Mouse (Mus musculus) heart, postnatal 0 days (tissue): ENCODE data around the gene Nfia. TPM values are rescaled to one million over a fixed set of nuclear protein-coding genes. Genes with fewer than 3 reads are reported as not detected.

Experiments
- ATAC-seq: fragments of 200-750 bp; cut with Nextera tagmentation; 2 replicates; pipeline ENCODE4 v1.8.0; 2017; ENCODE audit warnings: low read depth, moderate number of reproducible peaks, moderate library complexity; ENCODE audit not compliant: insufficient read depth
- DNase-seq: peaks from one replicate; pipeline ENCODE4 v3.0.0-alpha.2; 2016; ENCODE audit warnings: low spot score
- H3K27ac ChIP-seq: fragments of 300-500 bp; sonication (generic); 2 replicates; pipeline ENCODE4 v1.5.1; 2014; ENCODE audit warnings: low read depth, mild to moderate bottlenecking
- H3K27me3 ChIP-seq: fragments of 300-500 bp; sonication (generic); 2 replicates; pipeline ENCODE4 v1.6.1; 2014; ENCODE audit warnings: low read length, mixed read lengths; ENCODE audit not compliant: control insufficient read depth, insufficient read depth
- H3K36me3 ChIP-seq: fragments of 300-500 bp; sonication (generic); replicated peaks from 2 replicates; pipeline ENCODE4 v1.6.1; 2014; ENCODE audit warnings: low read length, mixed read lengths; ENCODE audit not compliant: control insufficient read depth, insufficient read depth
- H3K4me1 ChIP-seq: fragments of 300-500 bp; sonication (generic); 2 replicates; pipeline ENCODE4 v1.6.1; 2014; ENCODE audit warnings: antibody characterized with exemption; ENCODE audit not compliant: control insufficient read depth, insufficient read depth
- H3K4me2 ChIP-seq: fragments of 300-500 bp; sonication (generic); 2 replicates; pipeline ENCODE4 v1.6.1; 2014; ENCODE audit warnings: low read depth, mild to moderate bottlenecking, low read length, moderate library complexity
- H3K4me3 ChIP-seq: fragments of 300-500 bp; sonication (generic); 2 replicates; pipeline ENCODE4 v1.5.1; 2014; ENCODE audit warnings: low read depth, low read length
- H3K9ac ChIP-seq: fragments of 300-500 bp; sonication (generic); replicated peaks from 2 replicates; pipeline ENCODE4 v1.6.1; 2014; ENCODE audit warnings: low read depth, low read length, mixed read lengths
- H3K9me3 ChIP-seq: fragments of 300-500 bp; sonication (generic); replicated peaks from 2 replicates; pipeline ENCODE4 v1.6.1; 2016; ENCODE audit warnings: low read length; ENCODE audit not compliant: control insufficient read depth
- CTCF ChIP-seq: IDR thresholded peaks from 2 replicates; pipeline ENCODE4 v1.5.1; 2016; ENCODE audit warnings: antibody characterized with exemption, control low read depth, low read depth
- EP300 ChIP-seq: IDR thresholded peaks from 2 replicates; pipeline ENCODE4 v1.6.1; 2016; ENCODE audit warnings: antibody characterized with exemption, low read depth
- WGBS: fragments of 180-500 bp; shearing (Covaris S2); extraction: QIAGEN DNeasy Blood & Tissue Kit; methylation state at CpG from one replicate; pipeline ENCODE4 v1.1.7; 2014; 5-methylcytosine and 5-hydroxymethylcytosine counted together
- polyA plus RNA-seq: library from polyadenylated mRNA; unstranded; fragments of >200 nt; fragmentation: Nextera tagmentation; extraction: Ambion mirVana; gene quantifications from 2 replicates; pipeline ENCODE4 v1.2.1, GENCODE M21; 2015
- total RNA-seq: library from RNA; depleted of rRNA; stranded (reverse); fragments of >200 nt; gene quantifications from 2 replicates; pipeline ENCODE4 v1.2.3, GENCODE M21; 2014; ENCODE audit warnings: low replicate concordance

Nfia gene
- total and polyA plus RNA-seq, 2 experiments from 2014 or later: 53.8 to 114 TPM

GRCm38 (mm10) chr4:98119949-98120531 is 347.5 kb downstream of the Nfia start:
- Histone ChIP-seq H3K9ac (no peak overlapping the region), H3K27ac (no peak overlapping the region), H3K36me3 (0 out of 2 replicates have a peak, but pooled peaks cover 15% of the 10 kb centered on the region), H3K4me2 (no peak overlapping the region), H3K4me1 (no peaks in the 10 kb centered on the region), H3K9me3 (no peaks in the 10 kb centered on the region), H3K4me3 (no peak overlapping the region), H3K27me3 (no peaks in the 10 kb centered on the region)
- WGBS: 76% methylated on average over 3 of the region's 3 CpGs
- ATAC-seq (no peak), DNase-seq (no peak)
- TF ChIP-seq EP300 (no peak), CTCF (no peak)

- Histone ChIP-seq H3K4me1 (no peaks in the 10 kb centered on the region), H3K27me3 (no peaks in the 10 kb centered on the region), H3K4me2 (no peak overlapping the region), H3K4me3 (no peak overlapping the region), H3K27ac (no peak overlapping the region), H3K9ac (no peak overlapping the region), H3K36me3 (0 out of 2 replicates have a peak, but pooled peaks cover 10% of the 10 kb centered on the region), H3K9me3 (no peaks in the 10 kb centered on the region)
- no peak for ATAC-seq
- TF ChIP-seq EP300 (no peak), CTCF (no peak)
- no peak for DNase-seq
- WGBS: 77% methylated on average over 6 of the region's 6 CpGs
Observed at GRCm38 (mm10) chr4:98120706-98121340, 348.3 kb downstream of the Nfia start.

- H3K9me3 ChIP-seq: no peaks in the 10 kb centered on the region
- H3K4me2 ChIP-seq: no peak overlapping the region
- TF ChIP-seq CTCF (no peak), EP300 (no peak)
- H3K36me3 ChIP-seq: 0 out of 2 replicates have a peak, but pooled peaks cover 3% of the 10 kb centered on the region
- no peak overlapping the region for H3K27ac ChIP-seq
- no peak for ATAC-seq
- no peaks in the 10 kb centered on the region for H3K27me3 ChIP-seq
- DNase-seq: no peak
- 79% methylated on average over 11 of the region's 11 CpGs for WGBS
- H3K4me3 ChIP-seq: no peak overlapping the region
- no peaks in the 10 kb centered on the region for H3K4me1 ChIP-seq
- H3K9ac ChIP-seq: no peak overlapping the region
Observed at GRCm38 (mm10) chr4:98126003-98126677, 353.6 kb downstream of the Nfia start.

- H3K36me3 ChIP-seq: no peaks in the 10 kb centered on the region
- H3K9ac ChIP-seq: no peak overlapping the region
- no peak for TF ChIP-seq EP300
- TF ChIP-seq CTCF: no peak
- H3K4me2 ChIP-seq: no peak overlapping the region
- H3K27me3 ChIP-seq: no peaks in the 10 kb centered on the region
- H3K9me3 ChIP-seq: no peaks in the 10 kb centered on the region
- DNase-seq (no peak), ATAC-seq (no peak)
- no peak overlapping the region for H3K27ac ChIP-seq
- WGBS: 30% methylated on average over 2 of the region's 2 CpGs
- H3K4me1 ChIP-seq: no peaks in the 10 kb centered on the region
- no peak overlapping the region for H3K4me3 ChIP-seq
Observed at GRCm38 (mm10) chr4:98130798-98131197, 358.3 kb downstream of the Nfia start.

GRCm38 (mm10) chr4:98134027-98134426 is 361.5 kb downstream of the Nfia start:
- DNase-seq: no peak
- TF ChIP-seq EP300 (no peak), CTCF (no peak)
- no peak overlapping the region for H3K9ac ChIP-seq
- no peak overlapping the region for H3K27ac ChIP-seq
- no peaks in the 10 kb centered on the region for H3K27me3 ChIP-seq
- no peaks in the 10 kb centered on the region for H3K4me1 ChIP-seq
- no peak overlapping the region for H3K4me2 ChIP-seq
- no peaks in the 10 kb centered on the region for H3K9me3 ChIP-seq
- no peak for ATAC-seq
- H3K4me3 ChIP-seq: no peak overlapping the region
- H3K36me3 ChIP-seq: no peaks in the 10 kb centered on the region
- 94% methylated on average over 4 of the region's 4 CpGs for WGBS
